Mouse (Mus musculus): ENCODE measurements around the gene Id1. TPM values are rescaled to one million over a fixed set of nuclear protein-coding genes. Genes with fewer than 3 reads are reported as not detected.

Id1 gene
- polyA plus RNA-seq, 1 experiment from 2014 or later = 168 TPM

GRCm38 (mm10) chr2:152776435-152776834 lies 40.4 kb downstream of the Id1 start:
- H3K4me2 ChIP-seq = no peak overlapping the region
- no peak for ATAC-seq (ENCODE audit: insufficient number of reproducible peaks, low FRiP score, low TSS enrichment, low read depth)
- 77% methylated on average over 2 of the region's 2 CpGs for WGBS
- H3K27me3 ChIP-seq = no peaks in the 10 kb centered on the region
- no peak overlapping the region for H3K9ac ChIP-seq
- peaks cover 21% of the 10 kb centered on the region for H3K36me3 ChIP-seq
- 0 out of 2 replicates have a peak, but pooled peaks cover 9% of the 10 kb centered on the region for H3K4me1 ChIP-seq
- no peak overlapping the region for H3K27ac ChIP-seq
- no peak overlapping the region for H3K4me3 ChIP-seq
- H3K9me3 ChIP-seq = no peaks in the 10 kb centered on the region

- WGBS = 79% methylated on average over 3 of the region's 3 CpGs
- no peak overlapping the region for H3K9ac ChIP-seq
- no peak overlapping the region for H3K27ac ChIP-seq
- H3K4me2 ChIP-seq = no peak overlapping the region
- ATAC-seq (ENCODE audit: insufficient number of reproducible peaks, low FRiP score, low TSS enrichment, low read depth) = no peak
- H3K9me3 ChIP-seq = no peaks in the 10 kb centered on the region
- no peak overlapping the region for H3K4me3 ChIP-seq
- peaks cover 25% of the 10 kb centered on the region for H3K36me3 ChIP-seq
- H3K4me1 ChIP-seq = 0 out of 2 replicates have a peak, but pooled peaks cover 11% of the 10 kb centered on the region
- no peaks in the 10 kb centered on the region for H3K27me3 ChIP-seq
Measured at GRCm38 (mm10) chr2:152777081-152777480, 41.0 kb downstream of the Id1 start.

- peaks cover 32% of the 10 kb centered on the region for H3K36me3 ChIP-seq
- 84% methylated on average over 2 of the region's 2 CpGs for WGBS
- no peak for ATAC-seq (ENCODE audit: insufficient number of reproducible peaks, low FRiP score, low TSS enrichment, low read depth)
- H3K9ac ChIP-seq = no peak overlapping the region
- H3K27me3 ChIP-seq = no peaks in the 10 kb centered on the region
- H3K9me3 ChIP-seq = no peaks in the 10 kb centered on the region
- H3K27ac ChIP-seq = no peak overlapping the region
- no peak overlapping the region for H3K4me2 ChIP-seq
- H3K4me1 ChIP-seq = peaks cover 18% of the 10 kb centered on the region
- H3K4me3 ChIP-seq = no peak overlapping the region
Measured at GRCm38 (mm10) chr2:152780466-152780865, 44.4 kb downstream of the Id1 start.

GRCm38 (mm10) chr2:152781031-152781711 lies 45.1 kb downstream of the Id1 start:
- H3K4me2 ChIP-seq = no peak overlapping the region
- peaks cover 25% of the 10 kb centered on the region for H3K4me1 ChIP-seq
- no peaks in the 10 kb centered on the region for H3K9me3 ChIP-seq
- ATAC-seq (ENCODE audit: insufficient number of reproducible peaks, low FRiP score, low TSS enrichment, low read depth) = no peak
- no peak overlapping the region for H3K27ac ChIP-seq
- H3K36me3 ChIP-seq = peaks cover 32% of the 10 kb centered on the region
- H3K9ac ChIP-seq = no peak overlapping the region
- H3K27me3 ChIP-seq = no peaks in the 10 kb centered on the region
- WGBS = 93% methylated on average over 3 of the region's 3 CpGs
- H3K4me3 ChIP-seq = no peak overlapping the region

- Histone ChIP-seq H3K9ac (no peak overlapping the region), H3K27me3 (no peaks in the 10 kb centered on the region), H3K4me2 (no peak overlapping the region), H3K4me1 (peaks cover 24% of the 10 kb centered on the region), H3K4me3 (no peak overlapping the region), H3K36me3 (peaks cover 32% of the 10 kb centered on the region), H3K9me3 (no peaks in the 10 kb centered on the region), H3K27ac (no peak overlapping the region)
- ATAC-seq (ENCODE audit: insufficient number of reproducible peaks, low FRiP score, low TSS enrichment, low read depth) = no peak
- WGBS = 76% methylated on average over 5 of the region's 5 CpGs
Measured at GRCm38 (mm10) chr2:152782656-152783055, 46.6 kb downstream of the Id1 start.

GRCm38 (mm10) chr2:152783241-152783640 lies 47.2 kb downstream of the Id1 start:
- Histone ChIP-seq H3K4me2 (no peak overlapping the region), H3K27me3 (no peaks in the 10 kb centered on the region), H3K36me3 (peaks cover 32% of the 10 kb centered on the region), H3K4me3 (no peak overlapping the region), H3K27ac (no peak overlapping the region), H3K4me1 (peaks cover 24% of the 10 kb centered on the region), H3K9ac (no peak overlapping the region), H3K9me3 (no peaks in the 10 kb centered on the region)
- 87% methylated on average over 5 of the region's 5 CpGs for WGBS
- no peak for ATAC-seq (ENCODE audit: insufficient number of reproducible peaks, low FRiP score, low TSS enrichment, low read depth)

- Histone ChIP-seq H3K4me1 (peaks cover 34% of the 10 kb centered on the region), H3K4me2 (no peak overlapping the region), H3K27me3 (no peaks in the 10 kb centered on the region), H3K36me3 (peaks cover 23% of the 10 kb centered on the region), H3K27ac (peak overlapping the region; percentile 84), H3K4me3 (no peak overlapping the region), H3K9me3 (no peaks in the 10 kb centered on the region), H3K9ac (no peak overlapping the region)
- ATAC-seq (ENCODE audit: insufficient number of reproducible peaks, low FRiP score, low TSS enrichment, low read depth) = no peak
- 88% methylated on average over 8 of the region's 8 CpGs for WGBS
Measured at GRCm38 (mm10) chr2:152784640-152785039, 48.6 kb downstream of the Id1 start.

GRCm38 (mm10) chr2:152785446-152786350 lies 49.6 kb downstream of the Id1 start:
- Histone ChIP-seq H3K9me3 (no peaks in the 10 kb centered on the region), H3K27me3 (no peaks in the 10 kb centered on the region), H3K27ac (peak overlapping the region; percentile 84), H3K36me3 (peaks cover 18% of the 10 kb centered on the region), H3K4me3 (no peak overlapping the region), H3K4me1 (peaks cover 38% of the 10 kb centered on the region), H3K9ac (no peak overlapping the region), H3K4me2 (peak overlapping the region; percentile 0; the same call in 1 of the 2 replicates)
- peak; percentile 62; the same call in 1 of the 2 replicates for ATAC-seq (ENCODE audit: insufficient number of reproducible peaks, low FRiP score, low TSS enrichment, low read depth)
- 37% methylated on average over 18 of the region's 18 CpGs for WGBS

Small RNA genes lying within 50 kb of the gene (microRNA-seq; reads per million reads assigned to microRNA genes)
- not detected for gene Gm23802

Other genes starting within 250 kb of the Id1 start
- not detected in 2 replicates for gene Defb22, start 246.1 kb upstream of the Id1 start, polyA plus RNA-seq (2015; fragmentation: Nextera tagmentation; extraction: Ambion mirVana)
- not detected in 2 replicates for gene Defb26, start 224.6 kb upstream of the Id1 start, polyA plus RNA-seq (2015; fragmentation: Nextera tagmentation; extraction: Ambion mirVana)
- not detected in 2 replicates for gene Defb28, start 218.0 kb upstream of the Id1 start, polyA plus RNA-seq (2015; fragmentation: Nextera tagmentation; extraction: Ambion mirVana)
- not detected in 2 replicates for gene Defb29, start 196.2 kb upstream of the Id1 start, polyA plus RNA-seq (2015; fragmentation: Nextera tagmentation; extraction: Ambion mirVana)
- gene Gm17416, start 166.9 kb upstream of the Id1 start, polyA plus RNA-seq (2015; fragmentation: Nextera tagmentation; extraction: Ambion mirVana) = not detected in 2 replicates
- gene Defb21, start 163.5 kb upstream of the Id1 start, polyA plus RNA-seq (2015; fragmentation: Nextera tagmentation; extraction: Ambion mirVana) = not detected in 2 replicates
- gene Defb19, start 155.9 kb upstream of the Id1 start, polyA plus RNA-seq (2015; fragmentation: Nextera tagmentation; extraction: Ambion mirVana) = not detected in 2 replicates
- gene Defb45, start 136.9 kb upstream of the Id1 start, polyA plus RNA-seq (2015; fragmentation: Nextera tagmentation; extraction: Ambion mirVana) = not detected in 2 replicates
- gene Defb36, start 131.9 kb upstream of the Id1 start, polyA plus RNA-seq (2015; fragmentation: Nextera tagmentation; extraction: Ambion mirVana) = not detected in 2 replicates
- gene Defb25, start 113.2 kb upstream of the Id1 start, polyA plus RNA-seq (2015; fragmentation: Nextera tagmentation; extraction: Ambion mirVana) = 0.92 and 1.1 TPM in 2 replicates
- gene Rem1, start 109.3 kb upstream of the Id1 start, polyA plus RNA-seq (2015; fragmentation: Nextera tagmentation; extraction: Ambion mirVana) = 5.2 and 7.4 TPM in 2 replicates
- gene H13, start 66.8 kb upstream of the Id1 start, polyA plus RNA-seq (2015; fragmentation: Nextera tagmentation; extraction: Ambion mirVana) = 143 and 150 TPM in 2 replicates
- gene Mcts2, start 49.2 kb upstream of the Id1 start, polyA plus RNA-seq (2015; fragmentation: Nextera tagmentation; extraction: Ambion mirVana) = 22.0 and 24.2 TPM in 2 replicates
- 33.9 and 36.2 TPM in 2 replicates for gene Cox4i2, start 17.9 kb downstream of the Id1 start, polyA plus RNA-seq (2015; fragmentation: Nextera tagmentation; extraction: Ambion mirVana)
- 96.2 and 96.7 TPM in 2 replicates for gene Bcl2l1, start 95.5 kb downstream of the Id1 start, polyA plus RNA-seq (2015; fragmentation: Nextera tagmentation; extraction: Ambion mirVana)
- gene Tpx2, start 111.7 kb downstream of the Id1 start, polyA plus RNA-seq (2015; fragmentation: Nextera tagmentation; extraction: Ambion mirVana) = 66.2 and 69.1 TPM in 2 replicates
- 0.90 and 4.2 TPM in 2 replicates for gene Mylk2, start 175.1 kb downstream of the Id1 start, polyA plus RNA-seq (2015; fragmentation: Nextera tagmentation; extraction: Ambion mirVana)
- 3.5 and 5.9 TPM in 2 replicates for gene Foxs1, start 197.0 kb downstream of the Id1 start, polyA plus RNA-seq (2015; fragmentation: Nextera tagmentation; extraction: Ambion mirVana)
- 0.36 and 0.38 TPM in 2 replicates for gene Dusp15, start 215.4 kb downstream of the Id1 start, polyA plus RNA-seq (2015; fragmentation: Nextera tagmentation; extraction: Ambion mirVana)
- gene Ttll9, start 226.2 kb downstream of the Id1 start, polyA plus RNA-seq (2015; fragmentation: Nextera tagmentation; extraction: Ambion mirVana) = 0.15 and 0.52 TPM in 2 replicates

Measured in limb, embryonic 15.5 days (tissue).